Mouse (Mus musculus) spleen, adult 2 months (tissue): ENCODE measurements around the gene Zfp473.

ENCODE experiments used
- CTCF ChIP-seq: fragments of 200-500 bp; IDR thresholded peaks from 2 replicates; pipeline ENCODE4 v1.5.1; 2011; ENCODE audit warnings: mild to moderate bottlenecking, inconsistent platforms; ENCODE audit not compliant: insufficient read depth, insufficient read length, insufficient replicate concordance; ENCODE audit errors: extremely low read depth
- POLR2A ChIP-seq: fragments of 200-500 bp; IDR thresholded peaks from 2 replicates; pipeline ENCODE4 v1.6.1; 2011; ENCODE audit warnings: low read depth, low read length, inconsistent platforms

DNA sequence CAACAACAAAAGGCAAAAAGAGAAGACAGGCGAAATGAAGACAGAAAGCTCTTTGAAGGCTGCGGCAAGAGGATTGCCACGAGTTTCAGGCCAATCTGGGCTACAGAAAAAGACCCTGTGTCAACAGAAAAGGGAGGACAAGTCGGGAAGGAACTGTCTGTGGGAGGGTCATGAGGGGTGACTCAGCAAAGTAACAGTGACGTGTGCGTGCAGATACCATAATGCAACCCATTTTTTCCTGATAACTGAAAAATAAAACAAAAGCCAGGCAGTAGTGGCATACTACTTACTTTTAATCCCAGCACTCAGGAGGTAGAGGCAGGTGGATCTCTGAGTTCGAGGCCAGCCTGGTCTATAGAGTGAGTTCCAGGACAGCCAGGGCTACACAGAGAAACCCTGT is 52.9 kb downstream of the Zfp473 start:
- no peak for TF ChIP-seq POLR2A
- TF ChIP-seq CTCF: no peak
